Mouse (Mus musculus) spleen, adult 12 weeks (tissue): ENCODE results near the gene Pcyt2.

Experiments used
- DNase-seq: peaks from one replicate; pipeline ENCODE4 v3.0.0; 2022; ENCODE audit warnings: low spot score

Gene Pcyt2

GRCm38 (mm10) chr11:120617519-120618112 is at the start of gene Pcyt2:
Pcyt2 (minus strand) TSS chr11:120617936.
- peak; percentile 92 for DNase-seq

DNA sequence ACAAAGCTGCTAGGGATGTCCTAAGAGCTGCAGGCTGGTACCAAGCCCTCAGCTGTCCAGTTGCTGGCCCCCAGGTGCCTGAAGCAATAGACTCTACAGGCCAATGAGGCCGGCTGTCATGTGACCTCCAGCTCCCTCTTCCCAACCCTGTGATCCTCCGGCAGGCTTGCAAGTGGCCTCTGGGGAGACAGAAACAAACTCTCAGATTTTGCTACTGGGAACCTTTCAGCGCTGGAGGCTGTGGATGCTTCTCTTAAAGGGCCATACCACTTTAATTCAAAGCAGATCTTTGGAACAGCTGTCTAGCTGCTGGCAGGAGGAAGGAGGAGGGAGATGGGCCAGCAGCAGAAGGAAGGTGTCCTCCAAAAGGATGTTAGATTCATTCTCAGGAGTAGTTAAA is 48.9 kb upstream of the Pcyt2 start:
- DNase-seq: no peak

DNA sequence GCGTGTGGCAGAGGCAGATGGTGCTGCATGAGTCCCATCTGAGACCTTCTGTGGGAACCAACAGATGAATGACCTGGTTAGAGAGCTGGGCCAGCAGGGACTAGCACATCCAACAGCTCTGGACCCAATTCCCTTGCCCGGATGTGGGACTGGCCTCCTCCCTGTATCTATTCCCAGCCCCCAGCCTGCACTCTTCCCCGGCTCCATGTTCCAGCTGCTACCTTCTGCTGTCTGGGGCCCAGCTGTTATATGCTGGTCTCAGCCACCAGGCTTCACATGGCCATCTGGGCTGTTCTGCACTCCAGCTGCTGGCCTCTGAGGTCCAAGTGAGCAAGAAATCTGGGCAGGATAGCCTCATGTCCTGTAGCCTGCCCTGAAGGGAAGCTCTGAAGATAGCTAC is 47.7 kb upstream of the Pcyt2 start:
- no peak for DNase-seq

DNA sequence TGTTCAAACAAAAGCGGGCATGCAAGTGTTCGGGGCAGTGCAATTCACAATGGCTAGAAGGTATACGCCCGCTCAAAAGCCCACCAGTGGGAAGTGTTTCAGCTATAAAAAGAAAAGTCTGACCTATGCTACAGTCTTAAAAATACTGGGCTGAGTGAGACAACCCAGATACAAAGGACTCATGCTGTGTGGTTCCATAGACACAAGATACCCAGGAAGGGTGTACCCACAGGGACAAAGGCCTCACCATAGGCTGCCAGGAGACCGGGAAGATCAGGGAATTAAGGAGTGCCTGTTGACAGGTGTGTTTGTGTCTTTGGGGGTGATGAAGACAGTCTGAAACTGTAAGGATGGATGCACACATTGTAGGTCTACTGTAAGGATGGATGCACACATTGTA is 46.0 kb upstream of the Pcyt2 start:
- no peak for DNase-seq

DNA sequence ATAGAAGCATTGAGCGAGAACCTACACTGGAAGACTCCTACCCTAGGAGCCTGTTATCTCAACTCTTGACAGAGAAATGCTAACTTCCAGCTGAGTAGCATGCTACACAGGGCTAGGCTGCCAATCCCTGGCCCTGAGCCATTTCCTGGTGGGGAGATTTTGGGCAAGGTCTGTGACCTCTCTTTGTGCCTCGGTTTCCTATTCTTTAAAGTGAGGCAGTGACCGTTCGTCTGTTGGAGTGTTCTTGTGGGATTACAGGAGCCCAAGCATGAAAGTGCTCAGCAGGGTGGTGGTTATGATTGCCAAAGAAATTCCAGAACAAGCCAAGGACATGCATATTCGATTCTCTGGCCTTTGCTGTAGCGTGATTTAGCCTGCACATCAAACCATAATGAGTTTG is 45.0 kb upstream of the Pcyt2 start:
- DNase-seq: no peak

DNA sequence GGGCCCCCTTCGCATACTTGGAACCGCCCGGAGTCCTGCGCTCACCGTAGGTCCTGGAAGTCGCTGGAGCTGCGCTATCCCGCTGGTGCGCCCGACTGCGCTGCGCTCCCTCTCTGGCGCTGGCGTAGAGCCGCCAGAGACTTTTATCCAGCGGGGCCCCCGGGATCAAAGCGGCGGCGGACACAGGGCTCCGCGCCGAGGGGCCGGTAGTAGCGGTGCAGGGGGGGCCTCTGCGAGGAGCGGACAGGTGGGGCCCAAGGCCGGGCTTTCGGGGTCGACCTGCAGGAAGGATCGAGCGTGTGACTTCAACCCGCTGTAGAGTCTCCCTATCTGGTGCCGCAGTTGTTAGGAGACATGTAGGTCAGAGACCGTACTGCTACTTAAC is 43.3 kb upstream of the Pcyt2 start, which contains the start of gene Notum:
TSS of gene Notum (minus strand) at position 100 of the 385 bp plus-strand sequence.
- no peak for DNase-seq

DNA sequence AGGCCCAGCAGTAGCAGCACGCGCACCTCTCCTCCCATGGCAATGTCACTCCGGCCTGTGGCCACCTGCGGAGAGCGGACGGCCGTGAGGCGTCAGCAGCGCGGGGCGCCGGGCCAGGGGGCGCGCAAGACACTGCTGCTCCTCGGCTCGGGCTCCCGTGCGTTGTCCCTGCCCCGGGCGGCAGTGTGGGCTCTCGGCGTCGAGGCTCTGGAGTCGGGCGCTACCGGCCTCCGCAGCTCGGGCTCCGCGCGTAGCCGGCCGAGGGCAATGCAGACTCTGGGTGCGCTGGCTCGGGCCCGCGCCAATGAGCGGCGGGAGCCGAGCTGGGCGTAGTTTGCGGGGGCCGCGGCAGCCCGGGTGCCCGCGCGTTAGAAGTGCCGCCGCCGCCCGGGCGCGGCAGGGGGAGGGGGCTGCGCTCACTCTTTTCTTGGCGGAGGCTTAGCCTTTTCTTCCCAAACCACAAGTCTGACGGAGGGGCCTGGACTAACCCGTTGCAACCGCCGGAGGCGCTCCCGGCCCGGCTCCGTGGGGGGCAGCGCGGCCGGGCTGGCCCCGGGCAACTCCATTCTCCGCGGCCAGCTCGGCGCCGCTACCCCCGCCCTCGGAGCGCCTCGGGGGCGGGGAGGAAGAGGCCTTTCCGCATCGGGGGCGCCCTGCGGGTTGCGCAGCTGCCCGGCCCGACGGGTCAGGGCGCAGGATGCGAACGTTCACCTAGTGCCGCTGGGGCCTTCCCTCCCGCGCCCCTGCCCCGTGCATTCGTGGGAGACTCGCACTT is 42.8 kb upstream of the Pcyt2 start:
- DNase-seq: no peak

- no peak for DNase-seq
Measured at GRCm38 (mm10) chr11:120659509-120660300, 42.0 kb upstream of the Pcyt2 start.

DNA sequence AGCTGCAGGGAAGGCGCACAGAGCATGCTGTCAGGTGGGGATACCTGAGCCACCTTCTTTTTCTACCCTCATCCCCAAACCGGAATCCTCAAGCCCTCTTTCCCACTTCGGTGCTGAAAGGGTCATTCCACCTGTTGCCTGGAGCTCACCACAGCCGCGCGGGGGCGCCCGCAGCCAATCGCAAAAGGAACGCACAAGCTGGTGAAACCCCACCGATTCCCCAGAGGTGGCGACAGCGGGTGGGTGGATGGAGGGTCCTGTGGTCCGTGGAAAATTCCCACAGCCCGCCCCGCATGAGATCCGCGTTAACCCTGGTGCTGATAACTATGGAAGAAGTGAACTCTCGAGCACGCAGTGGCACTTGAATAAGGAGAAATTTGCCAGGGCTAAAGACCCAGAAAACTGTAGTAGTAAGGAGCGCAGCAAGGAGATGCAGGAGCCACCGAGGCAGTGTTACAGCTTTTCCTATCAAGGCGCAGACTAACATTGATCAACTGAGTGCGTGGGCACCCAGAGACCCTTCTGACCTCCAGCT is 41.2 kb upstream of the Pcyt2 start:
- DNase-seq: peak; percentile 68

GRCm38 (mm10) chr11:120657301-120657700 is 39.6 kb upstream of the Pcyt2 start:
- DNase-seq: no peak

DNA sequence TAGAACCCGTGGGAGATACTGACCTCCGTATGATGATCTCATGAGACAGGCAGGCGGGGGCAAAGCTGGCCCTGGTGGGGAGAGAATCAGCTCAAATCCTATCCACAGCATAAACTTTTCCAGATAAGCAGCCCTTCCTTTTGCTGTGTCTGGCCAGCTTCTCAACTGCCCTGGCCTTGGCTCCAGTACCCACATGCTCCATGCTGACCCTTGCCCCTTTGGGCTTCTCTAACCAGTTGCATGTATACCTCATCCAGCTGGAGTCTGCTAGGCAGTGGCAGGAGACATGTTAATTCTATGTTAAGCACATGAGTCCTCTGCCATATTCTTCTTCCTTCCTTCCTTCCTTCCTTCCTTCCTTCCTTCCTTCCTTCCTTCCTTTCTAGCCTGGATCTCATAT is 37.0 kb upstream of the Pcyt2 start:
- no peak for DNase-seq

- no peak for DNase-seq
Measured at GRCm38 (mm10) chr11:120651872-120652271, 34.1 kb upstream of the Pcyt2 start.

DNA sequence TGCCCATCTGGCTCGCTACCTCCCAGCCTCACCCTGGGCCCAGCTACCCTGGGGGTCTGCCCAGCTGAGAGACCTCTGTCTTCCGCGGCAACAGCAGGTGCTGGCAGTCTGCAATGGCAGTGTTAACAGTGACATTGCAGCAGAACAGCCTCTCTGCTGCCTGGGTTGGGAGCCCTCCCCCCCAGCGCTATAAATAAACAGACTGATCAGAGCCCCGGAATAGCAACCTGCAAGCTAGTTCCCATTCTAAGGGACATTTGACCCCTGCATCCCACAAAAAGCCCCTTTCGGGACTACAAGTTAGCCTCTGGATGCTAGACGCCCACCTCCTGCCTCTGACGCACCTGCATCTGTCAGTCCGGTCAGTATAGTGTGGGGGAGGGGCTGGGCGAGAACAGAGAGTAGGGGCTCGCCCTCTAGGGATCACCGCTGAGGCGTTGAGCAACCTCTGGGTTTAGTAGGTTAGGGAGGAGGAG is 30.3 kb upstream of the Pcyt2 start, which contains the start of gene Myadml2:
TSS of gene Myadml2 (minus strand) at position 158 of the 476 bp plus-strand sequence.
- DNase-seq: no peak

GRCm38 (mm10) chr11:120647047-120647830 is 29.5 kb upstream of the Pcyt2 start:
- no peak for DNase-seq

GRCm38 (mm10) chr11:120643601-120643987 is 25.9 kb upstream of the Pcyt2 start, which contains the start of gene Pycr1:
Pycr1 (minus strand) TSS chr11:120643769.
- peak; percentile 88 for DNase-seq

DNA sequence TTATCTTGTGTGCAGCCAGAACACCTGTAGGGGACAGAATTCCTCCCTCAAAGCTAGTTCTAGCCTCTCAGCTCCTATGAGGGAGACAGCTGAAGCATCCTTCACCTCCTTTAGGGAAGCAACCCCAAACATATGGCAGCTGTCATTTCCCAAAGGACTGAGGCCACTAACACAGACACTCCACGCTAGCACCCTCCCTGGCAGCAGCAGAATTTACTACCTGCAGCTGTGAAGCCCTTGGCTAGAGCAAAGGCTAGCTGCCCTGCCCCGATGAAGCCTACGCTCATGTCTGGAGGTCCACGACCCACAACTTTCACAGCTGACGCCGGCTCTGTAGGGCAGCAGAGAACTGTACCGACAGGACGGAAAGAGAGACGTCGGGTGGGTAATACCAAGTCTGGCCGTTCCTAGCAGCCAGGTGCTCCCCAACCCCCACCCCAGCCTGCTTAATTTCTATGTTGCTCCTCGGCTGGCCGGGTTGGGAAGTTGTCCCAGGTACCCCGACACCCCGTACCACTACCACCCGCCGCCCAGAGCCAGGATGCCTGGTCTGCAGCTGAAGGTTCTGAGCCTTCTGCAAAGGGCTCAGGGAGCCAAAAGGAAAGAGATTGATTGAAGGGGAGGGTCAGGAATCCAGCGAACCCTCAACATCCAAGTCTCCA is 25.3 kb upstream of the Pcyt2 start:
- no peak for DNase-seq

DNA sequence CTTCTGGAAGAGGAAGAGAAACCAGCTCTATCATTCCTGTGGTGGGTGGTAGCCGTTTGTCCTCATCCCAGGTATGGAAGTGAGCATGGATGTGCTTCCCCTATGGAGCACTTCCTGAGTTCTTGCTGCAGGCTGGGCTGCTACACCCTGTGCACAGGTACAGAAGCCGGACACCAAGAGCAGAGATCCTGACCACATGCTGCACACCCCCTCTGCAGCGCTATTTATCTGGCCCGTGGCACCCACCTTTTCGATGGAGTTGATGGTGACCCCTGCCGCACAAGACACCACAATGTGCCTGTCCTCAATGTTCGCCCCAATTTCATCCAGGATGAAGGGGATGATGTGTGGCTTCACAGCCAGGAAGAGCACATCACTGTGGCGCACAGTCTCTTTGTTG is 24.1 kb upstream of the Pcyt2 start:
- DNase-seq: no peak

- DNase-seq: no peak
Measured at GRCm38 (mm10) chr11:120641255-120641654, 23.5 kb upstream of the Pcyt2 start.

DNA sequence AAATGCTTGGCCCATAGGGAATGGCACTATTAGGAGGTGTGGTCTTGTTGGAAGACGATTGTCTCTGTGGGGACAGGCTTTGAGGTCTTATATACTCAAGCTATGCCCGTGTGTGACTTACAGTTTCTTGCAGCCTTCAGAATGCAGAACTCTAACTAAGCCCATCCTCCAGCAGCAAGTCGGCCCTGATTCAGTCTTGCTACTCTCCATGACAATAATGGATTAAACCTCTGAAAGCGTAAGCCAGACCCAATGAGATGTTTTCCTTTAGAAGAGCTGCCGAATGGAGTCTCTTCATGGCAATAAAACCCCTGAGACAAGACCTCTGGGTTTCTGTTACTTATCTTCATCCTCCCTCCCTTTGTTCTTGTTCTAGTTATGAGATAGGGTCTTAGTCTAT is 17.1 kb upstream of the Pcyt2 start:
- DNase-seq: no peak

DNA sequence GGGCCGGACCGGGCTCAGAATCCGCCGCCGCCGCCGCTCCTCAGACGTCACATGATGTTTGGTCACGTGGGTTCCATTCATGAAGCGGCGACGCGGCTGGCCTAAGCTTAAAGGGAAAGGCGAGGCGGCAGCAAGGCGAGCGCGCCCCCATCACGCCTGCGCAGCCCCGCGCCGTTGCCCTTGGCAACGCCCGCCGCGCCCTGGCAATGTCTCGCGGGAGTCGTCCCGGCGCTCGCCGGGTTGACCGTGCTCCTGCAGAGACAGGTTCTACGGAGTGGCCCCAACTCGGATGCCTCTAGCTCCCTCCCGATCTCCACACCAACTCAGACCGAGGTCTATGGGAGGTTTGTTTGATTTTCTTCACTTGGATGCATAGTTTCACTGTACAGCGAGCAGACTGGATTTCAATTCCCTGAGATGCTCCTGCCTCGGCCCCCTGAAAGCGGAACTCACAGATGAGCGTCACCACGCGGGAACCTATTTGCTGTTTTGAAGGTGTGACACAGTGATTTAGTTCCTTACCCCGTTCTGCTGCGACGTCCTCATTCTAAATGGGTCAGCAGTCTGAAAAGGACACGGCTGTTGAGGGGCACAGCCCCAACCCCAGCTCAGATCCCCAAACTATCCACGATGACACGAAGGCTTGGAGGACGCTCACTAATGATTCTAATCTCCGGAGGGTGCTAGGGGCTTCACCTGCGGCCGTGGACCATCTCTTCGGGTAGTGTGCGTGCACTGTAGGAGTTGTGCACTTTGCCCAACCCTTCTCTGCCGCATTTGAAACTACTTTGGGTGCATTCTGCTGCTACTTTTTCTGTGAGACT is 16.0 kb upstream of the Pcyt2 start, which contains the start of gene Mafg:
TSS of gene Mafg (minus strand) at position 81 of the 824 bp plus-strand sequence.
- peak; percentile 87 for DNase-seq
